Mouse (Mus musculus): ENCODE results near the gene H1foo.

Gene H1foo

DNA sequence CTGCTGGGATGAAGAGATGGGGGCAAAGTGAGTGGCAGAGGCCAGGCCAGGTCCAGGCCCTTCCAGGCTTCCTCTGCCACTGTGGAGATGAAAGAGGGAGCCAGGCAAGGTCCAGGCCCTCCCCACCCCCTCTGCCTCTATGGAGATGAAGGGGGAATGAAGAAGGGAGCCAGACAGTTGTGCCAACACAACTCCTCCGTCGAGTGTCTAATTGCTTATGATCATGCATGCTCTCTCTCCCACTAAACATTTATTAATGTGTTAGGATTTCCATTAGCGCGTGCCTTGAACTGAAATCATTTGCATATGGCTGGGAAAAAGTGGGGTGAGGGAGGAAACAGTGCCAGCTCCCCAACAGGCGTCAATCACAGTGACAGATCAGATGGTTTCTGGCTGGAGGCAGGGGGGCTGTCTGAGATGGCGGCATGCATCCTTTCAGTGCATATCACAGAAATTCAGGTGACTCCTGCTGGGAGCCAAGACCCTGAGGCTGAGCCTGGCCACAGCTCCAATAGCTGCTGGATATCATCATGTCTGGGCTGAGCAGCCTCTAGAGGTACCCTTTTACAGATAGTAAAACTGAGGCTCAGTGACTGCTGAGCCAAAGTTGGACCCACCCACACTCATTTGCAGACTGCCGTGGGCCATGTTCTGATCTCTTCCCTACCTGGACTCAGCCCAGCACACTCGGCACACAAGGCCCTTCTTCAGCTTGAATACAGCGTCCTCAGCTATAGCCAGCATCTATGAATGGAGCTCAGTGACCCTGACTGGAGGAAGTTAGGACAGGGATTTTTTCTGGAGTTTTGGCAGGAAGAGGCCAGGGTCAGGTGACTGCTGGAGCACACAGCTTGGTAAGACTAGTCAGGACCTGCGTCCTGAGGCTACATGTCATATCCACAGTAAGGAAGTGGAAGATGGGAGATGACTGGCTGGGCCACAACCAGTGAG, 17.2 kb upstream of the H1foo start:
- DNase-seq (ENCODE audit: low spot score in 2 of 2), result no peak

DNA sequence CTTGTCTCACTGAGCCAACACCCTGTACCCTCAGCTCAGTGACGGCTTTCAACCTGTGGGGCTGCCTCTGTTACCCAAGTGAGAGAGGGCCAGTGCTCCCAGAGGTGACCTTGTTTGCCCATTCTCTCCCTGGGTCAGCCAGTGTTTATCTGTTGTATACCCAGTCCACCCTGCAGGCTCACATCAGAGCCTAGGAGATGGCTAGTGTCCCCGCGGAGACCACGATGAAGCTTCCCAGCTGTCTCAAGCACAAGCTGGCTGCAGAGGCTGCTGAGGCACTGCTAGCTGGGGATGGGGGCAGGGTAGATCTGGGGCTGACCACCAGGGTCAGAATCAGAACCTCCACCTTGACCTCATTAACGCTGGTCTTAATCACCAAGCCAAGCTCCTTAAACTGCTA, 14.7 kb upstream of the H1foo start:
- DNase-seq (ENCODE audit: low spot score in 2 of 2), result no peak

DNA sequence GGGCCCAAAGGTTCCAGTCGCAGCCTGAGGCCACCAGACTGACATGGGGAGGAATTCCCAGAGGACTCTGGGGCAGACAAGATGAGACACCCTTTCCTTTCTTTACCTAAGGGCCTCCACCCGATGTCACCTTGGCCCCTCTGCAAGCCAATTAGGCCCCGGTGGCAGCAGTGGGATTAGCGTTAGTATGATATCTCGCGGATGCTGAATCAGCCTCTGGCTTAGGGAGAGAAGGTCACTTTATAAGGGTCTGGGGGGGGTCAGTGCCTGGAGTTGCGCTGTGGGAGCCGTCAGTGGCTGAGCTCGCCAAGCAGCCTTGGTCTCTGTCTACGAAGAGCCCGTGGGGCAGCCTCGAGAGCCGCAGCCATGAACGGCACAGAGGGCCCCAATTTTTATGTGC, 13.1 kb upstream of the H1foo start, which contains the start of gene Rho:
TSS of gene Rho (plus strand) at position 110 of the 400 bp plus-strand sequence.
- DNase-seq (ENCODE audit: low spot score in 2 of 2), result no peak

DNA sequence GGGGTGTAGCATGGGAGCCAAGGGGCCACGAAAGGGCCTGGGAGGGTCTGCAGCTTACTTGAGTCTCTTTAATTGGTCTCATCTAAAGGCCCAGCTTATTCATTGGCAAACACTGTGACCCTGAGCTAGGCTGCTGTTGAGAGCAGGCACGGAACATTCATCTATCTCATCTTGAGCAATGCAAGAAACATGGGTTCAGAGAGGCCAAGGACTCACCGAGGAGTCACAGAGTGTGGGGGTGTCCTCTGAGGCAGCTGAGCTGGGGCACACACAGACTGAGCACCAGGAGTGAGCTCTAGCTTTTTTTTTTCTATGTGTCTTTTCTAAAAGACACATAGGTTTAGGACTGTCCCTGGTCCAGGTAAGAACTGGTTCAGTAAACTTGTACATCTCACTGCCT, 12.3 kb upstream of the H1foo start:
- no peak for DNase-seq (ENCODE audit: low spot score in 2 of 2)

DNA sequence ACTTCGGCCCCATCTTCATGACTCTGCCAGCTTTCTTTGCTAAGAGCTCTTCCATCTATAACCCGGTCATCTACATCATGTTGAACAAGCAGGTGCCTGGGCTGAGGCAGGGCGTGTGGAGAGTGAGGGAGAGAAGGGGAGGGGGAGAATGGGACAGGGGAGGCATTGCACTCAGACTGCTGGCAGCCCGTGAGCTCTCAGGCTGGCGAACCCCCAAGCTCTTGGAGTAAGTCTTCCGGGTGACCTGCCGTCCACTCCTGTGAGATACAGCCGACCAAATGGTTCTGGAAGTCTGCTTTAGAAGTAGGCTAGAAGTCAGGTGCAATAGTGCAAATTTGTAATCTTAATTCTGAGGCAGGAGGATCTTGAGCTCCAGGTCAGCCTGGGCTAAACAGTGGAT, 9.2 kb upstream of the H1foo start:
- no peak for DNase-seq (ENCODE audit: low spot score in 2 of 2)

DNA sequence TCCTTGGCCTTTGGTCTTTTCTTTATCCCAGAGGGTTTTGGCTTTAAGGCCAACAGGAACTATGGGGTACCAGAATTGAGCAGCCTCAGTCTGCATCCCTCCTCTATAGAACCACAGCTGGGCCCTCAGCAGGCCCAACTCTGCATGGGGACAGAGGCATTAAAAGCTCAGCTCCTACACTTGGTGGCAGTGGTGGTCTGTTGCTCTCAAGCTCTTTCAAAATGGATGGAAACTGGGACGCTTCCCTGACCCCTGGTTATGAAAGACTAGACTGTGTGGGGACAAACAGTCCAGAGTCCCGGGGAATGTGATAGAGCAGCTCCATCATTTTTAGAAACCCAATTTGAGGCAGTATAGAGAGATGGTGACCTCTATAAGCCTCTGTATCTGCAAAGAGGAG, 6.7 kb upstream of the H1foo start:
- DNase-seq (ENCODE audit: low spot score in 2 of 2), result no peak

DNA sequence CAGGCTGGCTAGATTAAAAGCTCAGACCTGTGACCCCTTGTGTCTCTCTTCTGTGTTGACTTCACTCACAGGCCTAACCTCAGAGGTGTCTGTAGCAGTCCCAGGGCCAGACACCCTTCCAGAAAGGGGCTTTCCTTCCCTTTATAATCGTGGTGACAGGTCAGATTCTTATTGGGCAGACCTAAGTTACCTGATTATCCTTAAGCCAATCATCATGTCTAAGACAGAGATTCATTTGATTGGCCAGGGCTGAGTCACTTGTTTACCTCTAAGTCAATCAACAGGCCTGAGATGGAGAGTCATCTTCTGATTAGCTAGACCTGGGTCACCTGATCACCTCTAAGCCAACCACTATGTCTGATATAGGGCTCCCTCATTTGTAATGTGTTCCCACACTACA, 5.9 kb upstream of the H1foo start:
- no peak for DNase-seq (ENCODE audit: low spot score in 2 of 2)

DNA sequence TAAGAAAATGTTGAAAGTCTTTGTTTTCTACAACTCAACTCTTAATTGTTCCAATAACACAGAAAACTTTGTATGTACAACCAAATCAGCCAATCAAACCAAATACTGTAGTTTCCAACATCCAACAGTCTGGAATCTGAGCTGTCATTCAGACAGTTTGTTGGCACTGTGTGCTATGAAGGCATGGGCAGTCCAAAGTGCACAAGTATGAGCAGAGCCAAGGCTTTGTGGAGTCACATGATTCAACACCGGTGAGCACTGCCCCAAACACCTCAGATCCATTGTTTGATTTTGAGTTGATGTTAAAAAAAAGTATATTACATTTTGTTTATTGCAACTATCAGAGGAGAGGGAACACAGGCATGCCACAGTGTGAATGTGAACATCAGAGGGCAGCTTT, 4.1 kb upstream of the H1foo start:
- no peak for DNase-seq (ENCODE audit: low spot score in 2 of 2)

DNA sequence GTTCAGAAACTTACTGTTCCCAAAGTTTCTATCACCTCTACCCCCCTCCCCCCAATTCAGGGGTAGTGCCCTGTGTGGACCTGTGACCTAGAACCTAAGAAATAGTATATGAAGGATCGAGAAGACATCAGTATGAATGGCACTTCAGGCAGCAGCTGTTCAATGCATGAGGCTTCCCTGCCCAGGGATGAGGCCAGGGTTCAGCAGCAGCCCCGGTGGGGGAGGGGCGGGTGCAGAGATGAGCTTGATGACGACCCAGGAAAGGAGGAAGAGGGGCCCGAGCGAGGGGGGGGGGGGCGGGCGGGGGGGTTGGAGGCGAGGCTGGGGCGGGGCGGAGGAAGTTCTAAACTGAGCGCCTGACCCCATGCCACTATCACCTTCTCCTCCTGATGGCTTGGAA, 3.6 kb upstream of the H1foo start:
- DNase-seq (ENCODE audit: low spot score in 2 of 2), result no peak

DNA sequence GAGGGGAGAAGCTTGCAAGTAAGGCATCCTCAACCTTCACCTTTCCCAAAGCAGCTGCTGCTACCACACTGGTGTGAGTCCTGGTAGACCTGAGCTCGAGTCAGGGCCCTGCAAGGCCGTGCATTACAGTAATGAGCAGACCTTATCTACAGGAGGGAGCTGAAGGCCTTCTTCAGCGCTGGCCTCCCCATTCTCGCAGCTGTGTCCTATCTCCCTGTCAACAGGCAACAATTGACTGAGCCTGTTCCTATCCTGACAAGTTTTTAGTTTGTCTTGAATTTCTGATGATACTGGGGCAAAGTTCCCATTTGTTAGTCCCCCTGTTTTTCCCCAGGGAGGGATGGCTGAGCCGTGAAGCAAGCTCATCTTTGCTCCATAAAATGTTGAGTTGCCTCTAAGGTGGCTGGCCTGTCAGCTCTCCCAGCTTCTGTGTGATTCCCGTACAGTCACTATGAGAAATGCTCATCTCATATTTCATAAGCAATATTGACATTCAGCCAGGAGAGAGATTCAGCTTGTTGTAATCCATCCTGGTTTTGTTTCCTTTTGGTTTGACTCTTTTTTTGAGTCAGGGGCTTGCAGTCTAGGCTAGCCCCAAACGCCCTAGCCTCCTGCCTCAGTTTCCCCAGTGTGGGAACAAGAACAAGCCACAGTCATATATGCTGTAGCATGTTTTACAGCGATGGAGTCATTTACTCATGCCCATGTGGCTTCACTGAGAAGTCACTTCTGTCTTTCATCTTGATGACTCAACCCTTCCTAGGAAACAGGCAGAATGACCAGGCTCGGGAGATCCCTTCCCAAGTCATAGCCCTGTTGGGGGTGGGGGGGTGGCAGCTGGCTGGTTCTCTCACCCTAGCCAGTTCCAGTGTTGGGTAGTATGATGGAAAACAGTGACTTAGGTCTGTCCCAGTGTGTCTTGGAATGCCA, 975 bp upstream of the H1foo start:
- DNase-seq (ENCODE audit: low spot score in 2 of 2), result no peak

DNA sequence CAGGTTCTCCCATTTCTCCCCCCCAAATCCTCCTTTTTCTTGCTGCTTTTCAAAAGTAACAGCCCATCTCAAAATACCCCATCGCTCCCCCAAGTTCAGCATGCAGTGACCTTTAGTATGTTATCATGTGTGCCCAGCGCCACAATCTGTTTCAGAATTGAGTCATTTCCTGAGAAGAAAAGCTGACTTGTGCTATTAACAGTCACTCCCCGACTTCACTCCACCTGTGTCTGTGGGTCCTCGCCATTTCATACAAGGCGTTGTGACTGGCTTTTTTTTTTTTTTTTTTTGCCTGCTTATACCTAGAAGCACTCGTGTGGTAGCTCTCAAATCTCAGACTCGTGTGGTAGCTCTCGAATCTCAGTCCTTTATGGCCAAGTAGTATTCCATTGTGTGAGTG, 895 bp downstream of the H1foo start:
- no peak for DNase-seq (ENCODE audit: low spot score in 2 of 2)

DNA sequence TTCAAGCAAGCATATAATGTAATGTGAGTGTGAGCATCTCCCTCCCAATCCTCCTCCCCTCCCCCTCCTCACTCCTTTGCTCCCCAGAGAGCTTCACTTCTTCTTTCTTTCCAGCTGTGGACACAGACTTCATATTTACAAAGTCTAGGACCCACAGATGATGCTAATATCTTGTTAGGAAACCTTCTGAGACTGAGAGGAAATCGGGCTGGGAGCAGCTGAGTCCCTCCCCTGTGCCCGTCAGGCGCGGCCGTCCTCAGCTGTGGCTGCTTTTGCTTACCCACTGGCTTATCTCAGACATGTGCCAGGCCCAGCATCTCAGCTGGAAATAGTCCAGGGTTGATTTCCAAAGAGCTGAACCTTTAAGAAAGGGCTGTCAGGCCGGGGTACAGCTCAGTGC, 1.7 kb downstream of the H1foo start:
- no peak for DNase-seq (ENCODE audit: low spot score in 2 of 2)

DNA sequence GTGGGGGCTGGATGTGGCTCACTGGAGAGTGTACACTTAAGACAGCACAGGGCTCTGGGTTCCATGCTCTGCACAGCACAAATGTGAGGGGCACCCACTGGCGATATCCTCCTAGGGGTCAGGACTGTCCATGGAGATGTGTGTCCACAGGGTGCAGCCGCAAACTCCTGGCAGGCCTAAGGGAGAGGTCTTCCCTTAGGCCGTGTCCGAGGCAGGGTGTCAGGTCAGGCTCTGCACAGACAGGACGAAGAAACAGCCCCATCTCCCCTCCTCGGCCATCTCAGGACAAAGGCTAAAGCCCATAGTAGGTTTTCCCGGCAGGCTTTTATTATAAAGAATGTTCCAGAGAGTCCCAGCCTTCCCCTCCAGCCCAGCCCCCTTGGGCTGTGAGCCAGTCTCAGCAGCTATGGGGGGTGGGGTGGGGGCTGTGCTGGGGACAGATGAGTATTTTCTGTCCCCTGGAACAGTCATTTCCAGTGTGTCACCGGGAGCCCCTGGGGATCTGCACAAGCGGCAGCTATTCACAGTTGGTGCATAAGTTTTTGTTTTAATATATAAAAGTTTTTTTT, 9.9 kb downstream of the H1foo start:
- no peak for DNase-seq (ENCODE audit: low spot score in 2 of 2)

DNA sequence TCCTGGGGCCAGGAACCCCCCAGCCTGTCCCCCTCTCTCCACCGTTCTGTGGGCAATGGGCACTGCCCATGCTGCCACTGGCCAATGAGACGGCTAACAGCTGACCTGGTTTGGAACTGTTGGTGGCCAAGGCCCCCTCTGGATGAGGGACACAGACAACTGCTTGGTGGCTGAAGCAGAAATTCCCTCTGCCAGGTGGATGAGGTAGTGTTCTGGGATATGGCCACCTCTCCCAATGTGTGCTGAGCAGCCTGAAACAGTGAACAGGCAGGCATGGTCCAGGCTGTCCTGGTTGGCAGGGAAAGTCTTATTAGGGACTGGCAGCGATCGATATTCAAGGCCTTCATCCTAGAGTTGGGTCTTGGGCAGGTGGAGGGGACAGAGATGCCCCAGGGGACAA, 10.4 kb downstream of the H1foo start:
- DNase-seq (ENCODE audit: low spot score in 2 of 2), result no peak

DNA sequence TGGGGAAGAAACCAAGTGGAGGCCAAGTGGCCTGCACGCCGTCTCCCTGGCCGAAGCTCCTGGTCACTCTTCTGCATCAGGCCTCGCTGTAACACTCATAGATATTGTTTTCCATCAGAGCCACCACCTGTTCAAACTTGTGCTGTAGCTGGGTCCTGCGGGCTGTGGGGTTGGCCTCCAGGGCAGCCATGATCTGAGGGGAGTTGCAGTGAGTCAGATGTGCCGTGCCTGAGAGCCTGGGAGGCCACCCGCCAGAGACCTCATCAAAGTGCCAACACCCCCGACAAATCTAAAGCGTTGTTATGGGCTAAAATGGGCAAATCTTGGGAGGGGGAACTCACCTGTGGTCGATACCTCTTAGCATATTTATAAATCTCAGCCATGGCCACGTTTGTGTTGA, 10.9 kb downstream of the H1foo start:
- no peak for DNase-seq (ENCODE audit: low spot score in 2 of 2)

DNA sequence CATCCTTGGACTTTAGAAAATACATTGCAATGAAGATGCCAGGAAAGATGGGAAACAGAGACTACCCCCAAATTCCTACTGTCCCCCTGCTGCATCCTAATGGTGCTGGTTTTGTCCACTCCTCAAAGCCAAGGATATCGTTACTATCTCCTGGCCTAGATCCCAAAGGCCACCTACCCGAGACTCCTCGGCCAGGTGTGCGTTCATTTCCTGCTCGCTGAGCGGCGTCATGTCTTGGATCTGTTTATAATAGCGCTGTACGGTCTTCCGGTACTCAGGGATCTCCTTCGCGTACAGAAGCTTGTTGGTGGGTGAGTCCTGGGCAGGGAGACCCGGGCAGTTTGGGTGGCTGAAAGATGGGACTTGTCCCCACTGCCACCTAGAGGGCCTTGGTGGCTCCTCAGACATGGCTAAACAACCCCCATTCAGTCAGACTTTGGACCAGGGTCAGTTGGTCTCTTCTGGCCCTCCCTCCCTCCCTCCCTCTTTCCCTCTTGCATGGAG, 11.7 kb downstream of the H1foo start:
- DNase-seq (ENCODE audit: low spot score in 2 of 2), result no peak

DNA sequence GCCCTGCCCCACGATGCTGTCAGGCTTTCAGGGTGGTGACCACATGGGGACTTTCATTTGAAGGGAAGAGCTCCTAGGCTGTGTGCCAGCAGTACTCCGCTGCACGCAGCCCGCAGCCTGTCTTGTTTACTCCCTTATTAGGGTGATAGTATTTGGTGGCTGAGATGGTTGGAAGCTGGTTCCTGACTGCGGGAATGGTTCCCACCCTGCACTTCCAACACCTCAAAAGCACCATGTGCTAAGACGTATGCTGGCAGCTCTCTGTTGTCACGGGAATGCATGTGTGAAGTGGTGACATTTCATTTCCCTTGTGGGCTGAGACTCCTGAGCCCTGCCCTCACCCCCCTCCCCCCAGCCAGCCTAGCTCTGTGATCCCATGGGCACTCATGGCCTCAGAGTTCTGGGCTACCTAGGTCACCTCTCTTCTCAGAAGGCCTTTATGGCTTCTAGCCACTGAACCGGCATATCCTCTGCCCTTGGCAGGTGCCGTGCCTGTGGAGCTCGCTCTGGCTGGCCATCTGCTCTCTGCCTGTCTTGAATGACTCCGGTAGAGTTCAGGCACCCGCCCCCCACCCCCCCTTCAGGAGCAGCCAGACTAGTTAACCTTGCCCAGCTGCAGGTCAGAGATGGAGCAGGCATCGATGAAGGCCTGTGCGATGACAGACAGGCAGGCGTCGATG, 12.3 kb downstream of the H1foo start:
- DNase-seq (ENCODE audit: low spot score in 2 of 2), result no peak

DNA sequence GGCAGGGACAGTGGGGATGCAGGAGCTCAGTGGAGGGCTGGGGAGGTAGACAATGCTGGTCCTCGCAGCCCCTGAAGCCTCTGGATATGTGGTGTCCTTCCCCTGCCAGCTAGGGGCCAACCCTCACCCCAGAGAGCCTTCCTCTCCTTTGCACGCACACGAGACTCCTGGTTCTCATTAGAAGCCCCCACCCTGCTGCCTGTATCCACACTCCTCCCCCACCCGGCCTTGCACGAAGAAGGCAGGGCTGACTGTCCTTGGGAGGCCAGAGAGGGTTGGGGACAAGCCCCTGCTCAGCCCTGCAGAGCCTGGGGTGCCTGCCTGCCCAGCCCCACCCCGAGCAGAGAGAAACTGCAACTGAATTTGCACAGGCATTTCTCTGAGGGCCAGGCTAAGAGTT, 12.9 kb downstream of the H1foo start:
- no peak for DNase-seq (ENCODE audit: low spot score in 2 of 2)

DNA sequence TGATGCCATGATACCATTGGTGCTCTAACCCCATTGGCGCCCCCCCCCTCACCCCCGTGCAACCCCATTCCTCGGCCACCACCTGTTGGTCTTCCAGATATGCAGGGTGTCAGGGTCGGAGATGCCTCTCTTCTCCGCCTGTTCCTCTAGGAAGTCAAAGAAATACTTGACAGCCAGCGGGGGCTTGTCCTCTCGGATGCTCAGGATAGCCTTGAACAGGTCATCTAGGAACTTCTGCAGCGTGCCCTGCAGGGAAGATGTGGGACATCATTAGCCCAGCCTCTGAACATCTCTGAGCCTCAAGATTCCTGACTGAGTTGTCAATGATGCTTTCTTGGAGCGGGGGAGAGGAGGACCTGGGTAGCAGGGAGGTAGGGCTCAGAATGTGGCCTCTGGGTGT, 13.7 kb downstream of the H1foo start:
- DNase-seq (ENCODE audit: low spot score in 2 of 2), result no peak

DNA sequence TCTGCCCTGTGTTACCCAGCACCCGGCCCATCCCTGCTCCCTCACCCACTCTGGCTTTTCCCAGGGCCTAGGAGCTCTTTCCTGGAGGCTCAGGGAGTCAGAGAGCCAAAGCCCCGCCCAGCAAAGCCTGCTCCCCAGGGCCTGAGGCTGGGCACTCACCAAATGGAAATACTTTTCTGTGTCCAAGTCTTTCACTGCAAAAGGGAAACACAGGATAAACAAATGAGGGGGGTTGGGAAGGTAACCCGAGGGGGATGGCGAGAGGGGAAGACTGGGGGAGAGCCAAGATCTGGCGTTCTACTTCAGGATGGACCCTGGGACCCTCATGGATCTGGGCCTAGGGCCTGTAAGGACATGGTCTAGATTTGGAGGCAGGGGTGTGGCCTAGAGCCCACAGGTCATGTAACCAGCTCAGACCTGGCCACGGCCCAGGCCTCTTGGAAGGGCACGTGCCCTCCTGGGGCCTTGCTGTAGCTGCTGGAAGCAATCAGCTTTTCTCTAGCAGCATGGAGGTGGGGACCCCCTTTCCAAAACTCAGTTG, 14.5 kb downstream of the H1foo start:
- no peak for DNase-seq (ENCODE audit: low spot score in 2 of 2)

DNA sequence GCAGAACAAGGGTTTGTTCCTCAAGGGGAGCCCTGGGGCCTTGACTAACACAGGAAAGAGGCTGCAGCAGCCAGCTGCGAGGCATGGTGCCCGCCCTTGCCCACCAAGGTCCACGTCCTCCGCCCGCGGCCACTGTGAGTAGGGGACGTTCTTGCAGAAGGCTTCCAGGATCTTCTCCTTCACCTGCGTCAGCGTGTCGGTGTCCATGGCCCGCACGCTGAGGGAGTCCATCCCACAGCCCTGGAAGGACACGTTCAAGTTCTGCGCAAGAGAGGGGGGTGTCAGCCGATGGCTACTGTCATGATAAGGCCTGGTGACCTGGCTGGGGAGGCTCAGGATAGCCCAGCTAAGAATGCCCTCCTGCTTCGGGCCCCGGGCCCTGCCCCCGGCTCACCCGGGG, 15.6 kb downstream of the H1foo start:
- no peak for DNase-seq (ENCODE audit: low spot score in 2 of 2)

Measured in spleen, postnatal 14 days (tissue).